Mouse (Mus musculus) left cerebral cortex, adult 11 months (tissue): ENCODE measurements around the gene Spock1.

Source experiments
- DNase-seq: peaks from one replicate; pipeline ENCODE4 v3.0.0; 2022; ENCODE audit warnings: low spot score

Spock1 gene

GRCm38 (mm10) chr13:57908266-57908582 is at the start of gene Spock1:
Spock1 (minus strand) TSS chr13:57908332.
- peak; percentile 80 for DNase-seq

- DNase-seq, result peak; percentile 57
Observed at GRCm38 (mm10) chr13:57950091-57950490, 42.0 kb upstream of the Spock1 start.

GRCm38 (mm10) chr13:57949513-57949912 is 41.4 kb upstream of the Spock1 start:
- DNase-seq, result no peak

- DNase-seq, result no peak
Observed at GRCm38 (mm10) chr13:57945197-57945596, 37.1 kb upstream of the Spock1 start.

- DNase-seq, result no peak
Observed at GRCm38 (mm10) chr13:57944434-57944833, 36.3 kb upstream of the Spock1 start.

- no peak for DNase-seq
Observed at GRCm38 (mm10) chr13:57943900-57944299, 35.8 kb upstream of the Spock1 start.

GRCm38 (mm10) chr13:57937463-57938229 is 29.5 kb upstream of the Spock1 start:
- peak; percentile 31 for DNase-seq

GRCm38 (mm10) chr13:57931998-57932397 is 23.9 kb upstream of the Spock1 start:
- DNase-seq, result peak; percentile 28

GRCm38 (mm10) chr13:57931376-57931775 is 23.2 kb upstream of the Spock1 start:
- DNase-seq, result no peak

GRCm38 (mm10) chr13:57930720-57931119 is 22.6 kb upstream of the Spock1 start:
- no peak for DNase-seq

GRCm38 (mm10) chr13:57930283-57930682 is 22.2 kb upstream of the Spock1 start:
- no peak for DNase-seq

- no peak for DNase-seq
Observed at GRCm38 (mm10) chr13:57919947-57920346, 11.8 kb upstream of the Spock1 start.

- DNase-seq, result no peak
Observed at GRCm38 (mm10) chr13:57911171-57911570, 3.0 kb upstream of the Spock1 start.

- DNase-seq, result no peak
Observed at GRCm38 (mm10) chr13:57907428-57908265, 485 bp downstream of the Spock1 start.

GRCm38 (mm10) chr13:57894597-57894996 is 13.5 kb downstream of the Spock1 start:
- DNase-seq, result no peak

GRCm38 (mm10) chr13:57889708-57890107 is 18.4 kb downstream of the Spock1 start:
- DNase-seq, result no peak

GRCm38 (mm10) chr13:57889050-57889449 is 19.1 kb downstream of the Spock1 start:
- DNase-seq, result no peak

- DNase-seq, result peak; percentile 60
Observed at GRCm38 (mm10) chr13:57879817-57880216, 28.3 kb downstream of the Spock1 start.

- no peak for DNase-seq
Observed at GRCm38 (mm10) chr13:57878797-57879196, 29.3 kb downstream of the Spock1 start.

GRCm38 (mm10) chr13:57877782-57878181 is 30.4 kb downstream of the Spock1 start:
- DNase-seq, result no peak

- DNase-seq, result no peak
Observed at GRCm38 (mm10) chr13:57876966-57877365, 31.2 kb downstream of the Spock1 start.

GRCm38 (mm10) chr13:57870058-57870457 is 38.1 kb downstream of the Spock1 start:
- no peak for DNase-seq

GRCm38 (mm10) chr13:57867586-57867985 is 40.5 kb downstream of the Spock1 start:
- DNase-seq, result no peak
